Mouse (Mus musculus): ENCODE results near the gene Mrps18a.

DNA sequence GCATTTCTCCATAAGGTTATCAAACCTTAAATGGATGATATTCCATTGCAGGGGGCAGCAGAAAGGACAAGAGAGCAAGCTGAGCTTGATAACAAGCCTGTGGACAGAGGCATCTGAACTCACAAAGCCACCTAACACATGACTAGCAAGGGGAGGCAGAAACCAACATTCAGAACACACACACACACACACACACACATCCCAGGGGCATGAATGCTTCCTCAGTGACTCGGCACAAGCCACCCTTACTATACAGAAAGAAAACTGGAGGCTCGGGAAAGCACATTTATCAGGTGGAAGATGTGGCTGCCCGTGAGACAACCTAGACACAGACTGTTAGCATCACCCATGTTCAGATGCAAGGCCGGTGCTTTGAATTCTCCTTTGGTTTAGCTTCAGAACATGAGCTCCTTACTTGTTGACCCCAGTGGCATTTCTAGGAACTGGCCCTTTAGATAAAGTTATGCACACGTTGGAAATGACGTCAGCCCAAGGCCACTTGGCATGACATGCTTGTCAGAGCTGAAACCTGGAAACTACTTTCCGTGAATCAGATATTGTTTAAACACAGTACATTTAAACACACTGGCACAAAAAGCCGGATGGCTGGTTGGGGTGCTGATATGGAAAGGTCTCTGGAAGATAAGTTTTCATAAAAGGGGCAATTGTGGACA, 27.9 kb downstream of the Mrps18a start:
- no peak for TF ChIP-seq CTCF (IDR thresholded peaks at IDR 0.05; ENCODE audit: low read depth, low read length)
- TF ChIP-seq POLR2A (IDR thresholded peaks at IDR 0.05; ENCODE audit: extremely low read depth, insufficient read depth, low read length) = no peak
